In the genomic region with DNA sequence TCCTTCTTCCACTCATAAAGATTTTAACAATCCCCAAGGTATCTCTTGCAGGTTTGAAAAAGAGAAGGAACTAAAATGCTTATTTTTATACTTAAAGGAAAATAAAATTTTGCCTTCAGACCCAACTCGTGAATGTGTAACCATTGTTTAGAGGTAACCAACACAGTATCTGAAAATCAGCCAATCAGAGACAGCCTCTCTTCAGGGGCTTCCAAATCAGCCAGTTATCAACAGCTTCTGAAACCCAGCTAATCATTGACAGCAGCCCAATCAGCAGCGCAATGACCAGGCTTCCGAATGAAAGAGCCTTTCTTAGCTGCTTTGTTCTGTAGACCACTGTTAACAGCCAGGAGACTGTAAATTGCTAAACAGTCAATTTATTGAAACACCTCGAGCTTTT, we compare ENCODE assay signal across 8 mouse cellular contexts.
DNase-seq lines count a peak whose midpoint lies in the region; ATAC-seq and TF ChIP-seq lines count a peak whose summit lies in the region.

No protein-coding gene starts in this region.

- no peaks in the 10 kb centered on the region for H3K27me3 ChIP-seq in forebrain, embryonic 16.5 days (replicated peaks; ENCODE audit: control insufficient read depth, insufficient read depth, low read length)
- no peaks in the 10 kb centered on the region for H3K27me3 ChIP-seq in hindbrain, postnatal 0 days (ENCODE audit: insufficient read depth, low read length)

- no peaks in the 10 kb centered on the region for H3K9me3 ChIP-seq in forebrain, embryonic 16.5 days (ENCODE audit: control insufficient read depth, low read length)
- H3K9me3 ChIP-seq in hindbrain, postnatal 0 days (ENCODE audit: low read length), result no peaks in the 10 kb centered on the region

- no peaks in the 10 kb centered on the region for H3K36me3 ChIP-seq in forebrain, embryonic 16.5 days (ENCODE audit: control insufficient read depth, insufficient read depth)
- H3K36me3 ChIP-seq in hindbrain, postnatal 0 days (ENCODE audit: insufficient read depth, low read length), result no peaks in the 10 kb centered on the region; the same call in 1 of the 2 replicates

- peak overlapping the region; percentile 27 for H3K4me3 ChIP-seq in forebrain, embryonic 16.5 days (replicated peaks; ENCODE audit: low read length)
- H3K4me3 ChIP-seq in hindbrain, postnatal 0 days (ENCODE audit: low read length), result peak overlapping the region; percentile 95

- under 1% methylated on average over 4 of the region's 4 CpGs for WGBS in forebrain, embryonic 16.5 days
- 2% methylated on average over 4 of the region's 4 CpGs for WGBS in hindbrain, postnatal 0 days

- ATAC-seq in forebrain, embryonic 16.5 days, result peak; percentile 81
- peak; percentile 87 for ATAC-seq in hindbrain, postnatal 0 days

- peak overlapping the region; percentile 94 for H3K27ac ChIP-seq in forebrain, embryonic 16.5 days (ENCODE audit: low read length)
- H3K27ac ChIP-seq in hindbrain, postnatal 0 days, result peak overlapping the region; percentile 98

- H3K4me1 ChIP-seq in forebrain, embryonic 16.5 days (replicated peaks; ENCODE audit: control insufficient read depth, insufficient read depth, low read length), result peaks cover 26% of the 10 kb centered on the region
- H3K4me1 ChIP-seq in hindbrain, postnatal 0 days (ENCODE audit: insufficient read depth, low read length), result peaks cover 9% of the 10 kb centered on the region; the same call in 1 of the 2 replicates

- peak; percentile 61 for DNase-seq in 416B (ENCODE audit: low read depth)
- peak; percentile 84 for DNase-seq in cerebellum, adult 11-12 months
- DNase-seq in hindbrain, postnatal 0 days (ENCODE audit: low spot score), result peak; percentile 95
- peak; percentile 68 to 72 for DNase-seq in left cerebral cortex, adult 18-20 months (ENCODE audit: low spot score in 2 of 2)
- DNase-seq in lung, postnatal 25 days (ENCODE audit: low spot score), result peak; percentile 45
- peak; percentile 32 for DNase-seq in right cerebral cortex, postnatal 14 days
- no peak for DNase-seq in gastrocnemius, postnatal 36 days

- peak overlapping the region; percentile 54 for H3K9ac ChIP-seq in forebrain, embryonic 16.5 days (replicated peaks; ENCODE audit: low read depth, low read length)
- peak overlapping the region; percentile 99 for H3K9ac ChIP-seq in hindbrain, postnatal 0 days (replicated peaks; ENCODE audit: low read length)

- H3K4me2 ChIP-seq in forebrain, embryonic 16.5 days (ENCODE audit: low read length), result peak overlapping the region; percentile 65
- peak overlapping the region; percentile 63 for H3K4me2 ChIP-seq in hindbrain, postnatal 0 days (ENCODE audit: low read depth, low read length)

- intact Hi-C loops in gastrocnemius, postnatal 36 days (cut with DNase I), result no loop called here

- TF ChIP-seq CTCF in hindbrain, postnatal 0 days (IDR thresholded peaks at IDR 0.05; ENCODE audit: low read depth), result no peak

Comparison
In these comparisons a context has a peak if more than half of its experiments do, and no peak if none do; other contexts are left out.
1. DNase-seq: peak in 416B (single experiment), cerebellum, adult 11-12 months (single experiment), hindbrain, postnatal 0 days (single experiment), left cerebral cortex, adult 18-20 months (2 of 2), lung, postnatal 25 days (single experiment) and right cerebral cortex, postnatal 14 days (single experiment); none in gastrocnemius, postnatal 36 days (0 of 2).